Mouse (Mus musculus): ENCODE data around the gene Grb10. TPM values are rescaled to one million over a fixed set of nuclear protein-coding genes. Genes with fewer than 3 reads are reported as not detected.

Gene Grb10
- polyA plus RNA-seq, 1 experiment, result 0.31 TPM

- Histone ChIP-seq H3K36me3 (ENCODE audit: control insufficient read depth) (no peaks in the 10 kb centered on the region), H3K4me1 (ENCODE audit: control insufficient read depth) (peaks cover 84% of the 10 kb centered on the region), H3K9me3 (ENCODE audit: control insufficient read depth, low read length) (no peaks in the 10 kb centered on the region), H3K27me3 (ENCODE audit: control insufficient read depth) (no peaks in the 10 kb centered on the region), H3K4me3 (replicated peaks) (peak overlapping the region; percentile 36)
- TF ChIP-seq GATA1 (IDR thresholded peaks at IDR 0.05; ENCODE audit: low read length), result no peak; the same call in 1 of the 2 replicates
- no peak for TF ChIP-seq TAL1 (IDR thresholded peaks at IDR 0.05; ENCODE audit: low read length)
Measured at GRCm38 (mm10) chr11:11885246-11885643, 153.2 kb downstream of the Grb10 start.

GRCm38 (mm10) chr11:11884533-11885245 lies 153.8 kb downstream of the Grb10 start:
- Histone ChIP-seq H3K4me3 (replicated peaks) (peak overlapping the region; percentile 36), H3K4me1 (ENCODE audit: control insufficient read depth) (peaks cover 85% of the 10 kb centered on the region)

GRCm38 (mm10) chr11:11881783-11882155 lies 156.7 kb downstream of the Grb10 start:
- Histone ChIP-seq H3K9me3 (ENCODE audit: control insufficient read depth, low read length) (no peaks in the 10 kb centered on the region), H3K4me3 (replicated peaks) (no peak overlapping the region), H3K27me3 (ENCODE audit: control insufficient read depth) (peaks cover 2% of the 10 kb centered on the region; the same call in 1 of the 2 replicates), H3K4me1 (ENCODE audit: control insufficient read depth) (peaks cover 79% of the 10 kb centered on the region), H3K36me3 (ENCODE audit: control insufficient read depth) (no peaks in the 10 kb centered on the region)
- TF ChIP-seq TAL1 (IDR thresholded peaks at IDR 0.05; ENCODE audit: low read length), result no peak
- TF ChIP-seq GATA1 (IDR thresholded peaks at IDR 0.05; ENCODE audit: low read length), result no peak

More at GRCm38 (mm10) chr11:11884533-11885245, 153.8 kb downstream of the Grb10 start:
- TF ChIP-seq GATA1 (IDR thresholded peaks at IDR 0.05; ENCODE audit: low read length) (peak; percentile 41), TAL1 (IDR thresholded peaks at IDR 0.05; ENCODE audit: low read length) (peak; percentile 55)
- H3K9me3 ChIP-seq (ENCODE audit: control insufficient read depth, low read length), result no peaks in the 10 kb centered on the region
- no peaks in the 10 kb centered on the region for H3K27me3 ChIP-seq (ENCODE audit: control insufficient read depth)
- H3K36me3 ChIP-seq (ENCODE audit: control insufficient read depth), result no peaks in the 10 kb centered on the region

GRCm38 (mm10) chr11:11881026-11881782 lies 157.3 kb downstream of the Grb10 start:
- Histone ChIP-seq H3K27me3 (ENCODE audit: control insufficient read depth) (peaks cover 2% of the 10 kb centered on the region; the same call in 1 of the 2 replicates), H3K36me3 (ENCODE audit: control insufficient read depth) (no peaks in the 10 kb centered on the region), H3K4me1 (ENCODE audit: control insufficient read depth) (peaks cover 74% of the 10 kb centered on the region), H3K4me3 (replicated peaks) (no peak overlapping the region), H3K9me3 (ENCODE audit: control insufficient read depth, low read length) (no peaks in the 10 kb centered on the region)
- TF ChIP-seq TAL1 (IDR thresholded peaks at IDR 0.05; ENCODE audit: low read length) (no peak), GATA1 (IDR thresholded peaks at IDR 0.05; ENCODE audit: low read length) (no peak)

Other genes starting within 250 kb of the Grb10 start
- gene Fignl1, start 229.7 kb downstream of the Grb10 start, polyA plus RNA-seq (2012), result 0.53 and 1.1 TPM in 2 replicates
- 0.05 TPM in 1 of 2 replicates, not detected in the other for gene Ddc, start 140.5 kb downstream of the Grb10 start, polyA plus RNA-seq (2012)